Mouse (Mus musculus): ENCODE measurements around the gene Fam222a.

DNA sequence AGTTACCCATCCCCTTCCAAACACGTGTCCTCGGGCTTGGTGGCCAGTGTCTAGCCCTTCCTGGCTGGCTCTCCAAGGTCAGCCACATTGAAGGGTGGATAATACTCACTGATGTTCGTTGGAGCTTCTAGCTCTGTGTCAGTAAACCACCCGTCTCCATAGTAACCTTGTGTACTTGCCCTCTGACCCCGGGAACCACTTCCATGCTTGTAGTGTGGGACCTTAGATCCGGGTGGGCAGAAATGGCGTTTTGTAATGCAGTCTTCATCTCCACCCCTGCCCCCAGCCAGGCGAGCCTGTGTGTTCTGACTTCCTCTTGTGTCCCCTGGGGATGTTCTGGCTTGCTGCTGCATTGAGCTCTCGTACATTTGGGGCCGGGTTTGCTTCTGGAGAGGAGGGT is 28.8 kb downstream of the Fam222a start:
- TF ChIP-seq POLR2A (IDR thresholded peaks at IDR 0.05; ENCODE audit: control insufficient read depth, low read depth, low read length) (peak; percentile 36; the same call in 1 of the 2 replicates), CTCF (IDR thresholded peaks at IDR 0.05; ENCODE audit: control insufficient read depth, insufficient read depth, insufficient replicate concordance, low read depth, low read length) (no peak)

Data from testis, adult 2 months (tissue).